Mouse (Mus musculus) adrenal gland, adult 2 months (tissue): ENCODE results near the gene Abi1. TPM values are rescaled to one million over a fixed set of nuclear protein-coding genes. Genes with fewer than 3 reads are reported as not detected.
A peak's percentile ranks its signal among the peaks of the same experiment; 100 is the strongest.
"Not testable (repeated sequence)": the region's sequence is repeated elsewhere in the genome, so short reads cannot be mapped to it uniquely, and the experiment has no call there.

Experiments
- DNase-seq: peaks from one replicate; pipeline ENCODE4 v3.0.0; 2021
- long read RNA-seq: library from polyadenylated mRNA; stranded (forward); transcript quantifications from one replicate; pipeline ENCODE4 v2.0.0, GENCODE M21; 2021
- polyA plus RNA-seq: library from polyadenylated mRNA; depleted of rRNA; stranded (reverse); fragments of >200 nt; gene quantifications from 2 replicates; pipeline ENCODE4 v1.2.3, GENCODE M21; 2012; rRNA removed
- total RNA-seq, 2 experiments: library from RNA; stranded (reverse); gene quantifications; 2 replicates each; pipeline ENCODE4 v1.2.3; 2021

Gene Abi1
- total RNA-seq = 10 to 100 TPM; 64.9 to 91.1 TPM
- 71.4 and 90.6 TPM in 2 replicates for polyA plus RNA-seq
- long read RNA-seq, partial matches to known transcripts = 2 of 107 reads
- long read RNA-seq, other reads (novel, unspliced or antisense) = 91 of 107 reads

DNA sequence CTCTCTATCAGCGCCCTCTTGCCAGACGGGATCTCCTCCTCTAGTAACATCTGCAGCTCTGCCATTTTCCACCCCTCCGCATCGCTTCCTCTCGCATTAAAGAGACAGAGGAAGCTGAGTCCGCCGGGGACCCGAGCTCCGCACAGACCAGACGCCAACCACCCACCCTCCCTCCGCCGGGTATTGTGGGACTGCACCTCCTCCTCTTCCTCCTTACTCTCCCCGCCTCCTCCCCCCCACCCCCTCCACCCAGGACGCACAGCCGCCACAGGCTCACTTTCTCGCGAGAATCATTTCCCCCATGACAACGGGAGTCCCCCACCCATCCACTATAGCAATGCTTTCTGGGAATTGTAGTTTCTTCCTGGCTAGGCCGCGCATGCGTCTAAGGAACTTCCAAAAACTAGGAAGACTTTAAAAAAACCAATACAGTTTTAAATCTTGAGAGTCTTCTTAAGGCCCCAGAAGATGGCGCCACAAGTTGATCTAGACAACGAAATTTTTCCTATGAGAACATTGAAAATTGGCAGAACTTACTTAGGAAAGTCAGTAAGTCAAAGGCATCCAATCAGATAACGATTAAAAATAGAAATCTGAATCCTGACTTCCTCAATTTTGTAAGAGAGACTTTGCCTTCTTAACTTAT lies at the start of gene Abi1:
Abi1 (minus strand) TSS at position 241 of the 646 bp plus-strand sequence.
- DNase-seq = peak; percentile 95

GRCm38 (mm10) chr2:23084540-23084939 lies 44.5 kb upstream of the Abi1 start:
- DNase-seq = no peak

DNA sequence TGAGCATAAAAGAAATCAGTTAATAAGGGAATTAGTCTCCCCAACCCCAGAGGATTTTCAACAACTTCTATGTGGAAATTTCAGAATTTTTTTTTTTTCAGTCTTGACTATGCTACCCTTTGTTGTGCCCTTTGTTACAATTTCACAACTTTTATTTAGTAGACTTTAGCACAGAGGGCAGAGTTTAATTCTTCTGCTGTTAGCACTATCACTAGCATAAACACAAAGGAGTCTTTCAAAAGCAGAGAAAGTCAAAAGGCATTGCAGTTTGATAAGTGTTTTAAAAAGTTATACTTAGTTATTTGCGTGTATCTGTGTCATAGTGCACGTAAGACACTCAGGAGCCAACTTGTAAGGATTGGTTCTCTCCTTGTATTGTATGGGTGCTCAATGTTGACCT lies 38.5 kb upstream of the Abi1 start:
- no peak for DNase-seq

- DNase-seq = no peak
Observed at GRCm38 (mm10) chr2:23077693-23078092, 37.7 kb upstream of the Abi1 start.

DNA sequence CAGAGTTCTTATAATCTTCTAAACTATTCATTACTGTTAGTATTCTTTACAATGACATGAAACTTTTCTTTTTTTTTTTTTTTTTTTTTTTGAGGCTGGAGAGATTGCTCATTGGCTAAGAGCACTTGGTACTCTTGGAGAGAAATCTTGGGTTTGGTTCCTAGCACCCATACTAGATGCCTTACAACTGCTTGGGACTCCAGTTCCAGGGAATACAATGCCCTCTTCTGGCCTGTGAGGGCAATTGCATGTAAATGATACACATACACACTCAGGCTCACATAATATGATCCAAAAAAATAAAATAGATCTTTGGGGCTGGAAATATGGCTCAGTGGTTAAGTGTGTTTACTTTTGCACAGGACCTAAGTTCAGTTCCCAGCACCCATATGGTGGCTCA lies 36.7 kb upstream of the Abi1 start:
- no peak for DNase-seq

DNA sequence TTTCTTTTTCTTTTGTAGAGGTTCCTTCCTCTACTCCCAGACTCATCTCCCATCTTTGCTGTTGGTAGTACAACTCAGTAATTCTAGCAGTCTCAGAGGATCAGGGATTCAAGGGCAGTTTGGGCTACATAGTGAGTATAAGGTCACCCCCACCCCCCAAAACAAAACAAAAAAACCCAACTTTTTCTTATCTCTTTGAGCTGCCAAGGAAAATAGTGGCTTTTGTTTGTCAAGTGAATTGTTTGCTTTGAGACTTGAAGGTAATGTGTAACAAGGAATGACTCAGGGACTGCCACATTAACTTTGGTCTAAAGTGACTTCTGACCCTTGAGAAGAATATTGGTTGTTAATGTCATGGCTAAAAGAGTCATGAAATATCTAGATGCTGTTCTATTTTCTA lies 35.8 kb upstream of the Abi1 start:
- peak; percentile 24 for DNase-seq

GRCm38 (mm10) chr2:23071406-23071805 lies 31.4 kb upstream of the Abi1 start:
- peak; percentile 46 for DNase-seq

DNA sequence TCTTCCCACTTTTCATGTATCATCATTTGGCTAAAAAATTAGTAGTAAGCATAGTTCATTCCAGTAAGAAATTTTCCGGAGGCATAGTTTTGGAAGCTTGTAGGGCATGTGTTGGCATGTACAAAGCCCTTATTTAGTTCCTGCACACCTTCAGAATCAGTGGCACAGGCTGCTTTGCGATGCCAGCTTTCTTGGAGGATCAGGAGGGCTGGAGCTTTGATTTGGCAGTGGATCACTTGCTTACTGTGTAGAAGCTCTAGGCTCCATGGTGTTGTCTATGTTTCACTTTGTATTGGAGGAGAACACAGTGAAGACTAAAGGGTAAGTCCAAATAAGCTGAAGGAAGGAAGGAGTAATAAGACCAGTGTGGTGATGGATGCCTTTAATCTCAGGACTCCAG lies 30.4 kb upstream of the Abi1 start:
- DNase-seq = no peak

GRCm38 (mm10) chr2:23068894-23069744 lies 29.1 kb upstream of the Abi1 start:
- peak; percentile 98 for DNase-seq

GRCm38 (mm10) chr2:23068370-23068737 lies 28.3 kb upstream of the Abi1 start:
- no peak for DNase-seq

GRCm38 (mm10) chr2:23067552-23068369 lies 27.7 kb upstream of the Abi1 start, which contains the start of gene Acbd5:
Gene Acbd5, plus strand, starts transcription at chr2:23068167.
- peak; percentile 97 for DNase-seq

GRCm38 (mm10) chr2:23052523-23052922 lies 12.5 kb upstream of the Abi1 start:
- no peak for DNase-seq

DNA sequence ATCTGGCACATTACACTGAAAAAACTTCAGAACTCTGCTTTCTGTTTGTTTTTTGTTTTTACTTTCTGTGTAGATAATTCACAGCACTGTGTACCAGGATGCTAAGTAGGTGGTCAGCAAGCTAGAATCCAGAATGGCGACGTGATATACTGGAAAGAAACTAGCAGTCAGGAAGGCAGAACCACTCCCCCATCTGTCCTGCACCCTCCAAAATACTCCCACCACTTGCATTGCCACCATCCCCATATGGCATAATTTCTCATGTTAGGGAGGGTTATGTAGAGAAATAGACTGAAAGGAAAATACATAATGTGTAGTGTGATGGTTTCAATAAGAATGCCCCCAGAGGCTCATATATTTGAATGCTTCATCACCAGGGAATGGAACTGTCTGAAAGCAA lies 11.8 kb upstream of the Abi1 start:
- DNase-seq = no peak

GRCm38 (mm10) chr2:23048006-23048405 lies 8.0 kb upstream of the Abi1 start:
- no peak for DNase-seq

- DNase-seq = no peak
Observed at GRCm38 (mm10) chr2:23045703-23046102, 5.7 kb upstream of the Abi1 start.

DNA sequence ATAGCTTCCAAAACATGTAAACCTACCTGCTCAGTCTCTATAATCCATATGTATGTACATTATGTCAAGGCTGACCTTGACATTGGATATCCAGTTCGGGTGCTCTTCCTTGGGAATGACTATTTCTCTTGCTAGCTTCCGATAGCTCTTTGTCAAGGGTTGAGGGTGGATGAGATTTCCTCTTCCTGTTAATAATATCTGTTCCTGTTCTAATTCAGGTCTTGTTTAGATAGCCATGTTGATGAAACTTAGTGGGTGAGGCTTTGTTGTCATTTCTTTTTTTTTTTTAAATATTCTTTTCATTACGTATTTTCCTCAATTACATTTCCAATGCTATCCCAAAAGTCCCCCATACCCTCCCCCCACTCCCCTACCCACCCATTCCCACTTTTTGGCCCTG lies 2.1 kb upstream of the Abi1 start:
- no peak for DNase-seq

GRCm38 (mm10) chr2:23041457-23041856 lies 1.4 kb upstream of the Abi1 start:
- DNase-seq = no peak

DNA sequence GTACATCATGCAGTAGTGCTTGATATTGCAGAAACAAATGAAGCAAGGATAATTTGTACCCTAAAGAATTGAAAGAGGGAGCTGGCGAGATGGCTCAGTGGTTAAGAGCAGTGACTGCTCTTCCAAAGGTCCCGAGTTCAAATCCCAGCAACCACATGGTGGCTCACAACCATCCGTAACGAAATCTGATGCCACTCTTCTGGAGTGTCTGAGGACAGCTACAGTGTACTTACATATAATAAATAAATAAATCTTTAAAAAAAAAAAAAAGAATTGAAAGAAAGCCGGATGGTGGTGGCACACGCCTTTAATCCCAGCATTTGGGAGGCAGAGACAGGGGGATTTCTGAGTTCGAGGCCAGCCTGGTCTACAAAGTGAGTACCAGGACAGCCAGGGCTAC lies 649 bp upstream of the Abi1 start:
- DNase-seq = not testable (repeated sequence)

DNA sequence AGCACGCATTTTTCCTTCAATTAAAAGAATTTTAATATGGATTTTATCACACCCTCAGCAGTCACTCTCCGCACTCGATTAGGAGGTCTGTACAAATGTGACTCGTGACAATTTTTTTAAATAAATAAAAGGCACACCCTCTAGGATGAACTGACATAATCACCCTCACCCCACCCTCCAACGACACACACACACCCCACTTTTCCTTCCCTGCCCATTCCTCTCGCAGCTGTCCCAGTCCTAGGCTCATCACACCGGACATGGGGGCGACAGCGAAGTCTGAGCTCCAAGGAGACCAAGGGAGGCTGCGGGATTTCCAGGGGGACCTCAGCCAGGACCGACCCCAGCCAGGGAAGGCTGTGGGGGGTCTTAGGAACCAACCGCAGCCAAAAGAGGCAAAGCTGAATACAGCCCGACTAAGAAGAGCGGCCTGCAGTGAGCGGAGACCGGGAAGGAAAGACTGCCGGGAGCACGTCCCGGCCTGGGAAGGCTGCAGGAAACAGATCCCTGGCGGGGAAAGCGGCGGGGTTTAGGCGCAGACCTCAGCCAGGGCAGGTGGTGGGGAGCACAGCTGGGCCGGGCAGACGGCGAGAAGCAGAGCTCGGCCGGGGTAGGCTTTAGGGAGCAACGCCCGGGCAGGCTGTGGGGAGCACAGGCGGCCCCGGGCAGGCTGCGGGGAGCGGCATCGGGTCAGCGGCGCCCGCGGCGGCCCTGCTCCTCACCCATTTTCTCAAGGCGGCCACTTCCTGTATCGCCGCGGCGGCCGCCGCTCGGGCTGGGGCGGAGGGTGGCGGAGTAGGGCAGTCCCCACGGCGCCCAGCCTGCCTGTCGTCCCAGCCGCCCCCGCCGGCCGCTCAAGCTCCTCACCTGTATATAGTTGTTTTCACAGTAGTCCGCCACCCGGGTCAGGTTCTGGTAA lies 700 bp downstream of the Abi1 start:
- DNase-seq = no peak

DNA sequence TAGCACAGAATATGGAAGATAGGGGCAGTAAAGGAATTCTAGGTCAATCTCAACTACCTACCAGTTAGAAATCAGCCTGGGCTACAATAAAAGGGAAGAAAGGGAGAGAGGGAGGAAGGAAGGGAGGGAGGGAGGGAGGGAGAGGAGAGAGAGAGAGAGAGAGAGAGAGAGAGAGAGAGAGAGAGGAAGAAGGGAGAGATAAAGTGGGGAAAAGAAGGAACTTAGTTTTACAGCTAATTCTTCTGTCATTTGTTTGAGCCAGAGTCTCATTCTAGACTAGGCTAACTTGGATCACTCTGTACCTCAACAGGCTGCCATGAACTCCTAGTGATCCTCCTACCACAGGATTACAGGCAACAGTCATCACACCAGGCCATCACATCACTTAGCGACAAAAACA lies 4.6 kb downstream of the Abi1 start:
- no peak for DNase-seq

GRCm38 (mm10) chr2:23034692-23035435 lies 5.2 kb downstream of the Abi1 start:
- peak; percentile 45 for DNase-seq
